Mouse (Mus musculus): ENCODE data around the gene Zfp874a. TPM values are rescaled to one million over a fixed set of nuclear protein-coding genes. Genes with fewer than 3 reads are reported as not detected.
"Not testable (repeated sequence)": the region's sequence is repeated elsewhere in the genome, so short reads cannot be mapped to it uniquely, and the experiment has no call there.

Gene Zfp874a
- polyA plus RNA-seq, 1 experiment from 2014 or later = 6.5 TPM

GRCm38 (mm10) chr13:67463506-67464185 is 12.2 kb upstream of the Zfp874a start:
- ATAC-seq; H3K9me3 ChIP-seq (replicated peaks; ENCODE audit: control insufficient read depth, low read length, poor library complexity, severe bottlenecking); H3K4me2 ChIP-seq (ENCODE audit: low read length); H3K27me3 ChIP-seq (ENCODE audit: control insufficient read depth, insufficient read depth, low read depth, low read length); H3K9ac ChIP-seq (ENCODE audit: low read depth, low read length); H3K4me3 ChIP-seq (ENCODE audit: low read depth, low read length); H3K36me3 ChIP-seq (ENCODE audit: control insufficient read depth, insufficient read depth, low read length); H3K27ac ChIP-seq (ENCODE audit: low read length); H3K4me1 ChIP-seq (ENCODE audit: control insufficient read depth, insufficient read depth, low read length): not testable (repeated sequence)
- 82% methylated on average over 2 of the region's 5 CpGs for WGBS

GRCm38 (mm10) chr13:67452021-67452309 is 541 bp upstream of the Zfp874a start:
- WGBS = 0% methylated on average over 3 of the region's 3 CpGs
- Histone ChIP-seq H3K27me3 (ENCODE audit: control insufficient read depth, insufficient read depth, low read depth, low read length) (no peaks in the 10 kb centered on the region), H3K4me1 (ENCODE audit: control insufficient read depth, insufficient read depth, low read length) (peaks cover 9% of the 10 kb centered on the region), H3K27ac (ENCODE audit: low read length) (0 out of 2 replicates have a peak overlapping the region, but pooled peaks have one; percentile 2), H3K9ac (ENCODE audit: low read depth, low read length) (peak overlapping the region; percentile 54), H3K9me3 (replicated peaks; ENCODE audit: control insufficient read depth, low read length, poor library complexity, severe bottlenecking) (no peaks in the 10 kb centered on the region), H3K4me2 (ENCODE audit: low read length) (peak overlapping the region; percentile 62), H3K36me3 (ENCODE audit: control insufficient read depth, insufficient read depth, low read length) (peaks cover 2% of the 10 kb centered on the region), H3K4me3 (ENCODE audit: low read depth, low read length) (peak overlapping the region; percentile 51)
- ATAC-seq = peak; percentile 67

GRCm38 (mm10) chr13:67437095-67437494 is 14.3 kb downstream of the Zfp874a start:
- not testable (repeated sequence) for H3K4me3 ChIP-seq (ENCODE audit: low read depth, low read length); H3K27me3 ChIP-seq (ENCODE audit: control insufficient read depth, insufficient read depth, low read depth, low read length); ATAC-seq; H3K27ac ChIP-seq (ENCODE audit: low read length); H3K9me3 ChIP-seq (replicated peaks; ENCODE audit: control insufficient read depth, low read length, poor library complexity, severe bottlenecking); H3K9ac ChIP-seq (ENCODE audit: low read depth, low read length); H3K4me1 ChIP-seq (ENCODE audit: control insufficient read depth, insufficient read depth, low read length); H3K36me3 ChIP-seq (ENCODE audit: control insufficient read depth, insufficient read depth, low read length); H3K4me2 ChIP-seq (ENCODE audit: low read length)
- no CpG with 5 or more reads among the region's 3 CpGs for WGBS

GRCm38 (mm10) chr13:67428116-67428515 is 23.3 kb downstream of the Zfp874a start:
- Histone ChIP-seq H3K9me3 (replicated peaks; ENCODE audit: control insufficient read depth, low read length, poor library complexity, severe bottlenecking) (no peaks in the 10 kb centered on the region), H3K9ac (ENCODE audit: low read depth, low read length) (no peak overlapping the region), H3K36me3 (ENCODE audit: control insufficient read depth, insufficient read depth, low read length) (no peaks in the 10 kb centered on the region), H3K27me3 (ENCODE audit: control insufficient read depth, insufficient read depth, low read depth, low read length) (no peaks in the 10 kb centered on the region), H3K4me1 (ENCODE audit: control insufficient read depth, insufficient read depth, low read length) (no peaks in the 10 kb centered on the region), H3K27ac (ENCODE audit: low read length) (no peak overlapping the region), H3K4me2 (ENCODE audit: low read length) (no peak overlapping the region), H3K4me3 (ENCODE audit: low read depth, low read length) (no peak overlapping the region)
- ATAC-seq = no peak
- WGBS = 70% methylated on average over 3 of the region's 3 CpGs

GRCm38 (mm10) chr13:67425699-67426098 is 25.7 kb downstream of the Zfp874a start:
- H3K27me3 ChIP-seq (ENCODE audit: control insufficient read depth, insufficient read depth, low read depth, low read length); ATAC-seq; H3K9me3 ChIP-seq (replicated peaks; ENCODE audit: control insufficient read depth, low read length, poor library complexity, severe bottlenecking); H3K9ac ChIP-seq (ENCODE audit: low read depth, low read length); H3K4me3 ChIP-seq (ENCODE audit: low read depth, low read length); H3K4me2 ChIP-seq (ENCODE audit: low read length); H3K36me3 ChIP-seq (ENCODE audit: control insufficient read depth, insufficient read depth, low read length); H3K4me1 ChIP-seq (ENCODE audit: control insufficient read depth, insufficient read depth, low read length); H3K27ac ChIP-seq (ENCODE audit: low read length): not testable (repeated sequence)

- not testable (repeated sequence) for H3K27ac ChIP-seq (ENCODE audit: low read length); H3K9ac ChIP-seq (ENCODE audit: low read depth, low read length); H3K4me1 ChIP-seq (ENCODE audit: control insufficient read depth, insufficient read depth, low read length); ATAC-seq; H3K4me3 ChIP-seq (ENCODE audit: low read depth, low read length); H3K9me3 ChIP-seq (replicated peaks; ENCODE audit: control insufficient read depth, low read length, poor library complexity, severe bottlenecking); H3K27me3 ChIP-seq (ENCODE audit: control insufficient read depth, insufficient read depth, low read depth, low read length); H3K36me3 ChIP-seq (ENCODE audit: control insufficient read depth, insufficient read depth, low read length); H3K4me2 ChIP-seq (ENCODE audit: low read length)
- 74% methylated on average over 2 of the region's 2 CpGs for WGBS
These were observed 28.9 kb downstream of the Zfp874a start for GRCm38 (mm10) chr13:67422532-67422931.

GRCm38 (mm10) chr13:67421207-67421857 is 30.1 kb downstream of the Zfp874a start, which contains the start of gene Zfp459:
Gene Zfp459, minus strand, starts transcription at chr13:67421418.
- Histone ChIP-seq H3K4me3 (ENCODE audit: low read depth, low read length) (peak within 1 kb of the TSS; percentile 76), H3K27me3 (ENCODE audit: control insufficient read depth, insufficient read depth, low read depth, low read length) (no peaks in the 10 kb centered on the region), H3K36me3 (ENCODE audit: control insufficient read depth, insufficient read depth, low read length) (no peaks in the 10 kb centered on the region), H3K4me2 (ENCODE audit: low read length) (peak within 1 kb of the TSS; percentile 94), H3K9ac (ENCODE audit: low read depth, low read length) (peak within 1 kb of the TSS; percentile 69), H3K27ac (ENCODE audit: low read length) (no peak within 1 kb of the TSS), H3K4me1 (ENCODE audit: control insufficient read depth, insufficient read depth, low read length) (peaks cover 7% of the 10 kb centered on the region; the same call in 1 of the 2 replicates), H3K9me3 (replicated peaks; ENCODE audit: control insufficient read depth, low read length, poor library complexity, severe bottlenecking) (no peaks in the 10 kb centered on the region)
- whole genome bisulfite sequencing = 2% methylated on average over 22 of the region's 22 CpGs
- ATAC-seq = peak; percentile 89

- Histone ChIP-seq H3K36me3 (ENCODE audit: control insufficient read depth, insufficient read depth, low read length) (no peaks in the 10 kb centered on the region), H3K27me3 (ENCODE audit: control insufficient read depth, insufficient read depth, low read depth, low read length) (no peaks in the 10 kb centered on the region), H3K4me1 (ENCODE audit: control insufficient read depth, insufficient read depth, low read length) (peaks cover 7% of the 10 kb centered on the region; the same call in 1 of the 2 replicates), H3K4me2 (ENCODE audit: low read length) (peak overlapping the region; percentile 94), H3K4me3 (ENCODE audit: low read depth, low read length) (peak overlapping the region; percentile 76), H3K9ac (ENCODE audit: low read depth, low read length) (peak overlapping the region; percentile 69), H3K27ac (ENCODE audit: low read length) (no peak overlapping the region), H3K9me3 (replicated peaks; ENCODE audit: control insufficient read depth, low read length, poor library complexity, severe bottlenecking) (no peaks in the 10 kb centered on the region)
- WGBS = 32% methylated on average over 11 of the region's 11 CpGs
- ATAC-seq = peak; percentile 85
These were observed 30.7 kb downstream of the Zfp874a start for GRCm38 (mm10) chr13:67420558-67421206.

GRCm38 (mm10) chr13:67416811-67417210 is 34.6 kb downstream of the Zfp874a start:
- no peak overlapping the region for H3K4me3 ChIP-seq (ENCODE audit: low read depth, low read length)
- no peaks in the 10 kb centered on the region for H3K36me3 ChIP-seq (ENCODE audit: control insufficient read depth, insufficient read depth, low read length)
- no peak overlapping the region for H3K4me2 ChIP-seq (ENCODE audit: low read length)
- ATAC-seq = no peak
- WGBS = 91% methylated on average over 3 of the region's 3 CpGs
- H3K27me3 ChIP-seq (ENCODE audit: control insufficient read depth, insufficient read depth, low read depth, low read length) = no peaks in the 10 kb centered on the region
- no peaks in the 10 kb centered on the region for H3K9me3 ChIP-seq (replicated peaks; ENCODE audit: control insufficient read depth, low read length, poor library complexity, severe bottlenecking)
- no peak overlapping the region for H3K27ac ChIP-seq (ENCODE audit: low read length)
- H3K9ac ChIP-seq (ENCODE audit: low read depth, low read length) = no peak overlapping the region
- peaks cover 6% of the 10 kb centered on the region; the same call in 1 of the 2 replicates for H3K4me1 ChIP-seq (ENCODE audit: control insufficient read depth, insufficient read depth, low read length)
